Mouse (Mus musculus): Measurements from ENCODE around the gene Acbd6. TPM values are rescaled to one million over a fixed set of nuclear protein-coding genes. Genes with fewer than 3 reads are reported as not detected.

The Acbd6 gene
- total and polyA plus RNA-seq, 3 experiments, result 102 to 270 (median 145) TPM

GRCm38 (mm10) chr1:155532396-155532795, 25.5 kb upstream of the Acbd6 start:
- no peak overlapping the region for H3K27ac ChIP-seq (ENCODE audit: control insufficient read depth, low read depth, low read length)
- H3K4me3 ChIP-seq (ENCODE audit: control insufficient read depth in 1 of 2, insufficient read depth in 1 of 2, low read depth in 2 of 2, low read length in 2 of 2), result no peak overlapping the region
- H3K9ac ChIP-seq (ENCODE audit: control insufficient read depth, low read depth, low read length, poor library complexity, severe bottlenecking), result no peak overlapping the region
- peaks cover 0 to 11% of the 10 kb centered on the region in 2 experiments; a peak in 2 of 4 replicates for H3K36me3 ChIP-seq (ENCODE audit: control insufficient read depth in 1 of 2, insufficient read depth in 2 of 2, low read length in 2 of 2)
- TF ChIP-seq HCFC1 (IDR thresholded peaks at IDR 0.05; ENCODE audit: low read depth, low read length), result no peak
- TF ChIP-seq TAL1 (IDR thresholded peaks at IDR 0.05; ENCODE audit: low read length), result no peak
- no peak for TF ChIP-seq ELF1 (IDR thresholded peaks at IDR 0.05; ENCODE audit: low read depth, low read length)
- no peak for TF ChIP-seq BHLHE40 (IDR thresholded peaks at IDR 0.05; ENCODE audit: borderline replicate concordance, low read depth, low read length)
- no peak for TF ChIP-seq MYC (IDR thresholded peaks at IDR 0.05; ENCODE audit: low read depth, low read length)
- TF ChIP-seq CHD2 (IDR thresholded peaks at IDR 0.05; ENCODE audit: low read length), result no peak
- no peak for TF ChIP-seq JUND (IDR thresholded peaks at IDR 0.05; ENCODE audit: low read depth, low read length)
- TF ChIP-seq USF2 (IDR thresholded peaks at IDR 0.05; ENCODE audit: borderline replicate concordance in 1 of 2, insufficient read depth in 1 of 2, low read depth in 1 of 2, low read length in 2 of 2), result no peak
- no peak for TF ChIP-seq TCF12 (IDR thresholded peaks at IDR 0.05; ENCODE audit: low read depth, low read length)
- no peak for TF ChIP-seq KAT2A (conservative IDR thresholded peaks at IDR 0.05; ENCODE audit: low read depth, low read length)
- H3K79me2 ChIP-seq (ENCODE audit: control insufficient read depth, insufficient read depth, low read length, poor library complexity), result no peaks in the 10 kb centered on the region
- no peak for DNase-seq (ENCODE audit: low read depth, low spot score)
- H3K9me3 ChIP-seq (replicated peaks; ENCODE audit: insufficient read depth, low read length), result no peaks in the 10 kb centered on the region
- H3K27me3 ChIP-seq (ENCODE audit: control insufficient read depth in 1 of 2, insufficient read depth in 2 of 2, low read length in 2 of 2), result no peaks in the 10 kb centered on the region
- peaks cover 5 to 16% of the 10 kb centered on the region in 2 experiments for H3K4me1 ChIP-seq (ENCODE audit: control insufficient read depth in 1 of 2, insufficient read depth in 2 of 2, low read length in 2 of 2)

- TF ChIP-seq RCOR1 (IDR thresholded peaks at IDR 0.05; ENCODE audit: low read depth, low read length) (no peak), MAX (IDR thresholded peaks at IDR 0.05; ENCODE audit: low read length) (no peak), TBP (IDR thresholded peaks at IDR 0.05; ENCODE audit: low read depth, low read length) (no peak), POLR2A (IDR thresholded peaks at IDR 0.05; ENCODE audit: control insufficient read depth in 1 of 2, insufficient read depth in 1 of 2, low read depth in 1 of 2, low read length in 2 of 2, poor library complexity in 1 of 2) (no peak), USF1 (IDR thresholded peaks at IDR 0.05; ENCODE audit: low read depth, low read length) (no peak), GATA1 (IDR thresholded peaks at IDR 0.05; ENCODE audit: low read depth, low read length) (no peak)
Observed at GRCm38 (mm10) chr1:155532833-155533688, 24.9 kb upstream of the Acbd6 start.

More at GRCm38 (mm10) chr1:155532833-155533688, 24.9 kb upstream of the Acbd6 start:
- no peak for DNase-seq (ENCODE audit: low read depth, low spot score)
- no peaks in the 10 kb centered on the region for H3K79me2 ChIP-seq (ENCODE audit: control insufficient read depth, insufficient read depth, low read length, poor library complexity)
- peaks cover under 1 to 9% of the 10 kb centered on the region in 2 experiments for H3K4me1 ChIP-seq (ENCODE audit: control insufficient read depth in 1 of 2, insufficient read depth in 2 of 2, low read length in 2 of 2)
- no peaks in the 10 kb centered on the region for H3K27me3 ChIP-seq (ENCODE audit: control insufficient read depth in 1 of 2, insufficient read depth in 2 of 2, low read length in 2 of 2)
- H3K4me3 ChIP-seq (ENCODE audit: control insufficient read depth in 1 of 2, insufficient read depth in 1 of 2, low read depth in 2 of 2, low read length in 2 of 2), result no peak overlapping the region
- H3K9ac ChIP-seq (ENCODE audit: control insufficient read depth, low read depth, low read length, poor library complexity, severe bottlenecking), result no peak overlapping the region
- H3K36me3 ChIP-seq (ENCODE audit: control insufficient read depth in 1 of 2, insufficient read depth in 2 of 2, low read length in 2 of 2), result peaks cover 0 to 7% of the 10 kb centered on the region in 2 experiments; a peak in 2 of 4 replicates
- H3K9me3 ChIP-seq (replicated peaks; ENCODE audit: insufficient read depth, low read length), result no peaks in the 10 kb centered on the region
- no peak overlapping the region for H3K27ac ChIP-seq (ENCODE audit: control insufficient read depth, low read depth, low read length)
